Mouse (Mus musculus) G1E (cell line): ENCODE data around the gene Gcc2. TPM values are rescaled to one million over a fixed set of nuclear protein-coding genes. Genes with fewer than 3 reads are reported as not detected.

ENCODE experiments used
- ATAC-seq: 2 replicates; pipeline ENCODE4 v1.8.0; 2016; ENCODE audit warnings: mild to moderate bottlenecking; ENCODE audit not compliant: insufficient number of reproducible peaks, poor library complexity, low FRiP score, severe bottlenecking; ENCODE audit errors: extremely low read depth
- DNase-seq: peaks from one replicate; pipeline ENCODE4 v3.0.0; 2012; ENCODE audit warnings: low spot score
- H3K27me3 ChIP-seq: 2 replicates; pipeline ENCODE4 v1.6.1; 2012; ENCODE audit warnings: mild to moderate bottlenecking, low read length, inconsistent platforms; ENCODE audit not compliant: insufficient read depth
- H3K36me3 ChIP-seq: replicated peaks from 2 replicates; pipeline ENCODE3; 2012; ENCODE audit warnings: mild to moderate bottlenecking, inconsistent platforms
- H3K4me1 ChIP-seq: 2 replicates; pipeline ENCODE4 v1.6.1; 2012; ENCODE audit warnings: low read depth, low read length, inconsistent platforms, mixed read lengths; ENCODE audit not compliant: insufficient read depth
- H3K4me3 ChIP-seq: 2 replicates; pipeline ENCODE4 v1.5.1; 2012; ENCODE audit warnings: low read depth, mild to moderate bottlenecking, inconsistent platforms, low read length, moderate library complexity, mixed read lengths
- H3K9me3 ChIP-seq: replicated peaks from 2 replicates; pipeline ENCODE4 v1.6.1; 2012; ENCODE audit warnings: inconsistent platforms
- CTCF ChIP-seq: IDR thresholded peaks from 2 replicates; pipeline ENCODE4 v1.5.1; 2012; ENCODE audit warnings: low read depth, low read length, inconsistent platforms, mixed read lengths
- GATA1 ChIP-seq: IDR thresholded peaks from 2 replicates; pipeline ENCODE4 v1.6.1; 2012; ENCODE audit warnings: borderline replicate concordance, low read length, inconsistent platforms, mixed read lengths
- GATA2 ChIP-seq: IDR thresholded peaks from 2 replicates; pipeline ENCODE4 v1.6.1; 2012; ENCODE audit warnings: low read depth, low read length, inconsistent platforms, borderline replicate concordance
- POLR2AphosphoS5 ChIP-seq: IDR thresholded peaks from 2 replicates; pipeline ENCODE4 v1.6.1; 2012; ENCODE audit warnings: low read depth, low read length, inconsistent platforms; ENCODE audit not compliant: insufficient replicate concordance
- TAL1 ChIP-seq: conservative IDR thresholded peaks from 2 replicates; pipeline ENCODE4 v1.6.1; 2012; ENCODE audit warnings: low read depth, low read length, inconsistent platforms, mixed read lengths
- polyA plus RNA-seq: library from polyadenylated mRNA; stranded (reverse); fragments of >175 nt; gene quantifications from 2 replicates; pipeline ENCODE4 v1.2.3, GENCODE M21; 2012
- total RNA-seq, 2 experiments: library from RNA; stranded (forward) in 1 of 2; stranded (reverse) in 1 of 2; fragments of 200-1000 nt in 1 of 2; fragments of >200 nt in 1 of 2; fragmentation: Nextera tagmentation in 1 of 2; gene quantifications; 2 replicates each; pipeline ENCODE4 v1.2.3; 2014 to 2017

Gene Gcc2
- total and polyA plus RNA-seq, 3 experiments, result 4.5 to 44.7 (median 28.6) TPM

DNA sequence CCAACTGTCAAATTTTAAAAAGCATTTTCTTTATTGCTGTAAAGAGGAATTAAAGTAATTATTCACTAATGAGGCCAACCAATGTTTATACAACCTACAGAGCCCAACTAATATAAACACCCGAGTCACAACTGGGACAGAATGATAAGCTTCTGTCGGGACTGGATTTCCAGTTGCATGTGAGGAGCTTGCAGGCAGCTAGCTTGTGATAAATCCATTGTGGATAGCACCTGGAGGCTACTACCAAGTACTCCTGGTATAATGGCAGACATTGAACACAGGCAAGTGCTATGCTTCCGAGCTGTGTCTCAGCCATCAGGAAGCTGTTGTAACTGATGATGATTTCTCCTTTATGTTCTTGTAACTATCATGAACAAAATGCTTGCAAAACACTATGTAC, 35.4 kb downstream of the Gcc2 start:
- H3K9me3 ChIP-seq, result no peaks in the 10 kb centered on the region
- H3K4me3 ChIP-seq, result no peak overlapping the region
- no peaks in the 10 kb centered on the region for H3K27me3 ChIP-seq
- DNase-seq (no peak), ATAC-seq (no peak)
- no peaks in the 10 kb centered on the region for H3K4me1 ChIP-seq
- H3K36me3 ChIP-seq, result peaks cover 55% of the 10 kb centered on the region
- no peak for TF ChIP-seq CTCF
- TF ChIP-seq GATA1, result no peak
- no peak for TF ChIP-seq POLR2AphosphoS5
- TF ChIP-seq GATA2, result no peak
- no peak for TF ChIP-seq TAL1

GRCm38 (mm10) chr10:58294246-58294645, 38.9 kb downstream of the Gcc2 start:
- Histone ChIP-seq H3K36me3 (peaks cover 65% of the 10 kb centered on the region), H3K9me3 (no peaks in the 10 kb centered on the region), H3K27me3 (no peaks in the 10 kb centered on the region), H3K4me3 (no peak overlapping the region), H3K4me1 (no peaks in the 10 kb centered on the region)
- ATAC-seq (no peak), DNase-seq (no peak)
- no peak for TF ChIP-seq CTCF

GRCm38 (mm10) chr10:58295605-58296004, 40.3 kb downstream of the Gcc2 start:
- Histone ChIP-seq H3K9me3 (no peaks in the 10 kb centered on the region), H3K36me3 (peaks cover 65% of the 10 kb centered on the region), H3K4me1 (no peaks in the 10 kb centered on the region), H3K4me3 (no peak overlapping the region), H3K27me3 (no peaks in the 10 kb centered on the region)
- DNase-seq (no peak), ATAC-seq (no peak)
- no peak for TF ChIP-seq TAL1
- TF ChIP-seq CTCF, result no peak
- no peak for TF ChIP-seq POLR2AphosphoS5
- no peak for TF ChIP-seq GATA2
- TF ChIP-seq GATA1, result no peak

- no peak overlapping the region for H3K4me3 ChIP-seq
- H3K36me3 ChIP-seq, result peaks cover 33% of the 10 kb centered on the region
- TF ChIP-seq CTCF (no peak), GATA2 (no peak), TAL1 (no peak), GATA1 (no peak)
- no peak for DNase-seq
- ATAC-seq, result no peak
- H3K9me3 ChIP-seq, result no peaks in the 10 kb centered on the region
- H3K27me3 ChIP-seq, result no peaks in the 10 kb centered on the region
- H3K4me1 ChIP-seq, result no peaks in the 10 kb centered on the region
Observed at GRCm38 (mm10) chr10:58304996-58305395, 49.7 kb downstream of the Gcc2 start.

- TF ChIP-seq CTCF (no peak), GATA1 (no peak), TAL1 (no peak), GATA2 (no peak), POLR2AphosphoS5 (no peak)
- H3K9me3 ChIP-seq, result no peaks in the 10 kb centered on the region
- ATAC-seq, result no peak
- H3K4me3 ChIP-seq, result no peak overlapping the region
- no peaks in the 10 kb centered on the region for H3K27me3 ChIP-seq
- DNase-seq, result no peak
- H3K36me3 ChIP-seq, result peaks cover 28% of the 10 kb centered on the region
- H3K4me1 ChIP-seq, result no peaks in the 10 kb centered on the region
Observed at GRCm38 (mm10) chr10:58306897-58307296, 51.6 kb downstream of the Gcc2 start.

- H3K4me1 ChIP-seq, result no peaks in the 10 kb centered on the region
- H3K27me3 ChIP-seq, result no peaks in the 10 kb centered on the region
- no peaks in the 10 kb centered on the region for H3K9me3 ChIP-seq
- no peak overlapping the region for H3K4me3 ChIP-seq
- H3K36me3 ChIP-seq, result peaks cover 15% of the 10 kb centered on the region
- TF ChIP-seq POLR2AphosphoS5 (no peak), TAL1 (no peak), GATA2 (no peak), GATA1 (no peak), CTCF (no peak)
- DNase-seq (no peak), ATAC-seq (no peak)
Observed at GRCm38 (mm10) chr10:58310791-58311190, 55.5 kb downstream of the Gcc2 start.

- Histone ChIP-seq H3K4me1 (no peaks in the 10 kb centered on the region), H3K9me3 (no peaks in the 10 kb centered on the region), H3K27me3 (no peaks in the 10 kb centered on the region), H3K36me3 (peaks cover 9% of the 10 kb centered on the region), H3K4me3 (no peak overlapping the region)
- no peak for DNase-seq
- ATAC-seq, result no peak
- TF ChIP-seq GATA1 (no peak), POLR2AphosphoS5 (no peak), GATA2 (no peak), CTCF (no peak), TAL1 (no peak)
Observed at GRCm38 (mm10) chr10:58312887-58313286, 57.6 kb downstream of the Gcc2 start.
